Mouse (Mus musculus): Measurements from ENCODE around the gene Hnrnpf. TPM values are rescaled to one million over a fixed set of nuclear protein-coding genes. Genes with fewer than 3 reads are reported as not detected.

Hnrnpf gene
- total and polyA plus RNA-seq, 3 experiments: 598 to 1,196 (median 790) TPM

DNA sequence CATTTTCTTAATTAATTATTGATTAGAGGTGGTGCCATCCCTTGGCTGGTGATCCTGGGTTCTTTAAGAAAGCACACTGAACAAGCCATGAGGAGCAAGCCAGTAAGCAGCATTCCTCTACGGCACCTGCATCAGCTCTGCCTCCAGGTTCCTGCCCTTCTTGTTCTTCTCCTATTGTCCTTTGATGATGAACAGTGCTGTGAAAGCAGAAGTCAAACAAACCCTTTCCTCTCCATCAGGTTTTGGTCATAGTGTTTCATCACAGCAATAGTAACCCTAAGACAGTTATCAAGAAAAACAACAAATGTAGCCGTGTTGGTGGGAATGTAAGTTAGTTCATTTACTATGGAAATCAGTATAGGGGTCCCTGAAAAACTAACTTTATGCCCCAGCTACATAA, 6.7 kb upstream of the Hnrnpf start:
- Histone ChIP-seq H3K4me3 (replicated peaks in 1 of 3; ENCODE audit: low read depth in 2 of 3, low read length in 2 of 3, poor library complexity in 1 of 3) (no peak overlapping the region), H3K4me2 (ENCODE audit: insufficient read depth, low read depth, poor library complexity, severe bottlenecking) (no peak overlapping the region), H3K79me2 (replicated peaks; ENCODE audit: control insufficient read depth, extremely low read depth, insufficient read depth, poor library complexity, severe bottlenecking) (no peaks in the 10 kb centered on the region), H3K9ac (ENCODE audit: insufficient read depth, low read depth) (no peak overlapping the region), H3K36me3 (replicated peaks in 1 of 2; ENCODE audit: control insufficient read depth in 1 of 2, insufficient read depth in 1 of 2, low read length in 1 of 2) (no peaks in the 10 kb centered on the region), H3K9me3 (replicated peaks; ENCODE audit: low read length) (no peaks in the 10 kb centered on the region), H3K4me1 (ENCODE audit: control insufficient read depth in 1 of 2, insufficient read depth in 2 of 2) (peaks cover 0 to 30% of the 10 kb centered on the region in 2 experiments; a peak in 3 of 4 replicates), H3K27ac (ENCODE audit: insufficient read depth, low read depth) (no peak overlapping the region), H3K27me3 (replicated peaks) (no peaks in the 10 kb centered on the region)
- no peak for TF ChIP-seq GABPA (IDR thresholded peaks at IDR 0.05; ENCODE audit: insufficient replicate concordance, low read depth, low read length)
- no peak for DNase-seq (ENCODE audit: extremely low read depth)
- in situ Hi-C loops (cut with MboI; ENCODE audit: low pct_ligation_motif_present, low pct_unique_long_range_greater_than_20kb, low sequenced_read_pairs): no loop called here
- dilution Hi-C loops (cut with MboI; ENCODE audit: extremely low pct_ligation_motif_present, extremely low pct_unique_long_range_greater_than_20kb, low sequenced_read_pairs): no loop called here

DNA sequence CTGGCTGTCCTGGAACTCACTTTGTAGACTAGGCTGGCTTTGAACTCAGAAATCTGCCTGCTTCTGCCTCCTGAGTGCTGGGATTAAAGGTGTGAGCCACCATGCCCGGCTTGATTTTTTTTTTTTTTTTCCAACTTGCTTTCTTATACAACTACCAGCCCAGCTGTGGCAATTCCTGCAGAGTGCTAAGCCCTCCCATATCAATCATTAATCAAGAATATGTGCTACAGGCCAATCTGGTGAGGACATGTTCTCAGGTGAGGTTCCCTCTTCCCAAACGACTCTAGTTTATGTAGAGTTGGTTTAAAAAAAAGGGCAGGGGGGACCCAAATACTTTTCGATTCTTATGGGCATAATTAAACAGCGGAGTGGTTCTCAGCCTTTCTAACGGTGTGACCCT, 2.3 kb upstream of the Hnrnpf start:
- dilution Hi-C loops (cut with MboI; ENCODE audit: extremely low pct_ligation_motif_present, extremely low pct_unique_long_range_greater_than_20kb, low sequenced_read_pairs) (no loop called here), in situ Hi-C loops (cut with MboI; ENCODE audit: low pct_ligation_motif_present, low pct_unique_long_range_greater_than_20kb, low sequenced_read_pairs) (no loop called here)

DNA sequence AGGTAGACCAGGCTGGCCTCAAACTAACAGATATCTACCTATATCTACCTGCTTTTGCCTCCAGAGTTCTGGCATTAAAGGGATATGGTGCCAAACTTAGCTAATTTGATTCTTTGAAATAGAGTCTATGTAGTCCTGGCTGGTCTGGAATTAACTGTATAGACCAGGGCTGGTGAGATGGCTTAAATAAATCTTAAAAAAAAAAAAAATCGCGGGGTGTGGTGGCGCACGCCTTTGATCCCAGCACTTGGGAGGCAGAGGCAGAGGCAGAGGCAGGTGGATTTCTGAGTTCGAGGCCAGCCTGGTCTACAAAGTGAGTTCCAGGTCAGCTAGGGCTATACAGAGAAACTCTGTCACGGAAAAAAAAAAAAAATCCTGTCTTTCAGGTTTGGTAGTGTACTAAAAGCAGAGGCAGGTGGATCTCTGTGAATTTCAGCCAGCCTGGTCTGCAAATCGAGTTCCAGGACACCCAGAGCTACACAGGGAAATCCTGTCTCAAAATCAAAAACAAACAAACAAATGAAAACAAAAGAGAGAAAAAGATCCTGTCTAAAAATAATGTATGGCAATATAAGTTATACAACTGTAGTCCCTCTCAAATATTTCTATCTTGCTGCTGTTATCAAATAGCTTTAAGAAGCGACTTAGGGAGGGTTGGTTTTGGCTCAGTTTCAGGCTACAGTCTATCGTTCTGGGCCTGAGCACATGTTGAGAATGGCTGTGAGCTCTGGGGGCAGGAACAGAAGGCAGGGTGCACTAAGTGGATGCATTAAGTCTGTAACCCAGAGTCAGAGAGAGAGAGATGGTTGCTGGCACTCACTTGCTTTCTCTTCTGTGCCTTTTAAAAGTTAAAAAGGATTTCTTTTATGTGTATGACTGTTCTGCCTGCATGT, 1.6 kb downstream of the Hnrnpf start:
- Histone ChIP-seq H3K4me1 (ENCODE audit: control insufficient read depth in 1 of 2, insufficient read depth in 2 of 2) (peaks cover 9 to 30% of the 10 kb centered on the region in 2 experiments; a peak in 3 of 4 replicates), H3K9me3 (replicated peaks; ENCODE audit: low read length) (no peaks in the 10 kb centered on the region), H3K4me2 (ENCODE audit: insufficient read depth, low read depth, poor library complexity, severe bottlenecking) (peak overlapping the region; percentile 98), H3K4me3 (replicated peaks in 1 of 3; ENCODE audit: low read depth in 2 of 3, low read length in 2 of 3, poor library complexity in 1 of 3) (peak overlapping the region in 2 of 3 experiments; percentile 61 to 88), H3K27me3 (replicated peaks) (no peaks in the 10 kb centered on the region), H3K27ac (ENCODE audit: insufficient read depth, low read depth) (no peak overlapping the region), H3K9ac (ENCODE audit: insufficient read depth, low read depth) (peak overlapping the region; percentile 88), H3K79me2 (replicated peaks; ENCODE audit: control insufficient read depth, extremely low read depth, insufficient read depth, poor library complexity, severe bottlenecking) (peaks cover 54% of the 10 kb centered on the region), H3K36me3 (replicated peaks in 1 of 2; ENCODE audit: control insufficient read depth in 1 of 2, insufficient read depth in 1 of 2, low read length in 1 of 2) (peaks cover 0 to 5% of the 10 kb centered on the region in 2 experiments)
- DNase-seq (ENCODE audit: extremely low read depth): no peak
- in situ Hi-C loops (cut with MboI; ENCODE audit: low pct_ligation_motif_present, low pct_unique_long_range_greater_than_20kb, low sequenced_read_pairs): no loop called here
- TF ChIP-seq CHD2 (IDR thresholded peaks at IDR 0.05; ENCODE audit: low read length): no peak
- TF ChIP-seq TBP (conservative IDR thresholded peaks at IDR 0.05; ENCODE audit: low read depth, low read length): no peak
- no peak for TF ChIP-seq POLR2A (IDR thresholded peaks at IDR 0.05; ENCODE audit: low read depth, low read length)
- TF ChIP-seq CHD1 (IDR thresholded peaks at IDR 0.05; ENCODE audit: low read depth, low read length): 0 out of 2 replicates have a peak, but pooled peaks have one; percentile 51
- TF ChIP-seq MYC (IDR thresholded peaks at IDR 0.05; ENCODE audit: low read depth, low read length): peak; percentile 70
- TF ChIP-seq ZNF384 (IDR thresholded peaks at IDR 0.05; ENCODE audit: low read depth, low read length): peak; percentile 64
- no peak for TF ChIP-seq NELFE (IDR thresholded peaks at IDR 0.05; ENCODE audit: low read depth, low read length)
- TF ChIP-seq MEF2A (IDR thresholded peaks at IDR 0.05; ENCODE audit: borderline replicate concordance, low read depth, low read length): no peak
- no peak for TF ChIP-seq USF2 (conservative IDR thresholded peaks at IDR 0.05; ENCODE audit: low read depth, low read length)
- no peak for TF ChIP-seq ELF1 (IDR thresholded peaks at IDR 0.05; ENCODE audit: low read depth, low read length)
- TF ChIP-seq HCFC1 (IDR thresholded peaks at IDR 0.05; ENCODE audit: low read depth, low read length): no peak
- TF ChIP-seq TCF12 (IDR thresholded peaks at IDR 0.05; ENCODE audit: low read depth, low read length): no peak
- TF ChIP-seq MAX (IDR thresholded peaks at IDR 0.05; ENCODE audit: low read length): 0 out of 2 replicates have a peak, but pooled peaks have one; percentile 22
- dilution Hi-C loops (cut with MboI; ENCODE audit: extremely low pct_ligation_motif_present, extremely low pct_unique_long_range_greater_than_20kb, low sequenced_read_pairs): no loop called here

More for the DNA sequence above, 2.3 kb upstream of the Hnrnpf start:
- no peak overlapping the region for H3K27ac ChIP-seq (ENCODE audit: insufficient read depth, low read depth)
- peaks cover 24% of the 10 kb centered on the region for H3K79me2 ChIP-seq (replicated peaks; ENCODE audit: control insufficient read depth, extremely low read depth, insufficient read depth, poor library complexity, severe bottlenecking)
- no peak overlapping the region for H3K4me2 ChIP-seq (ENCODE audit: insufficient read depth, low read depth, poor library complexity, severe bottlenecking)
- no peak for TF ChIP-seq ZKSCAN1 (IDR thresholded peaks at IDR 0.05; ENCODE audit: borderline replicate concordance, low read depth, low read length)
- no peak for TF ChIP-seq POLR2AphosphoS2 (IDR thresholded peaks at IDR 0.05; ENCODE audit: low read depth, low read length)
- TF ChIP-seq MEF2A (IDR thresholded peaks at IDR 0.05; ENCODE audit: borderline replicate concordance, low read depth, low read length): no peak
- no peak for TF ChIP-seq MXI1 (IDR thresholded peaks at IDR 0.05; ENCODE audit: low read depth, low read length)
- TF ChIP-seq HCFC1 (IDR thresholded peaks at IDR 0.05; ENCODE audit: low read depth, low read length): no peak
- no peak for TF ChIP-seq EP300 (IDR thresholded peaks at IDR 0.05; ENCODE audit: low read length)
- no peak for TF ChIP-seq E2F4 (IDR thresholded peaks at IDR 0.05; ENCODE audit: insufficient replicate concordance, low read depth, low read length)
- no peak for TF ChIP-seq JUN (IDR thresholded peaks at IDR 0.05; ENCODE audit: insufficient read depth, low read depth, low read length)
- no peak for TF ChIP-seq NRF1 (IDR thresholded peaks at IDR 0.05; ENCODE audit: low read depth, low read length)
- TF ChIP-seq USF2 (conservative IDR thresholded peaks at IDR 0.05; ENCODE audit: low read depth, low read length): no peak
- no peak for TF ChIP-seq GABPA (IDR thresholded peaks at IDR 0.05; ENCODE audit: insufficient replicate concordance, low read depth, low read length)
- no peak for TF ChIP-seq PAX5 (IDR thresholded peaks at IDR 0.05; ENCODE audit: low read length)
- TF ChIP-seq MAX (IDR thresholded peaks at IDR 0.05; ENCODE audit: low read length): no peak
- no peak for TF ChIP-seq SIN3A (IDR thresholded peaks at IDR 0.05; ENCODE audit: low read length)
- no peak for TF ChIP-seq RAD21 (IDR thresholded peaks at IDR 0.05; ENCODE audit: low read depth, low read length)
- no peak overlapping the region for H3K9ac ChIP-seq (ENCODE audit: insufficient read depth, low read depth)
- H3K4me1 ChIP-seq (ENCODE audit: control insufficient read depth in 1 of 2, insufficient read depth in 2 of 2): peaks cover 6 to 15% of the 10 kb centered on the region in 2 experiments; a peak in 3 of 4 replicates
- no peaks in the 10 kb centered on the region for H3K9me3 ChIP-seq (replicated peaks; ENCODE audit: low read length)
- no peaks in the 10 kb centered on the region for H3K27me3 ChIP-seq (replicated peaks)
- no peak for DNase-seq (ENCODE audit: extremely low read depth)
- no peak overlapping the region for H3K4me3 ChIP-seq (replicated peaks in 1 of 3; ENCODE audit: low read depth in 2 of 3, low read length in 2 of 3, poor library complexity in 1 of 3)
- H3K36me3 ChIP-seq (replicated peaks in 1 of 2; ENCODE audit: control insufficient read depth in 1 of 2, insufficient read depth in 1 of 2, low read length in 1 of 2): no peaks in the 10 kb centered on the region

Data from CH12.LX (cell line).